Mouse (Mus musculus) large intestine, adult 2 months (tissue): ENCODE data around the gene Zfp174. TPM values are rescaled to one million over a fixed set of nuclear protein-coding genes. Genes with fewer than 3 reads are reported as not detected.
"Not testable (repeated sequence)": the region's sequence is repeated elsewhere in the genome, so short reads cannot be mapped to it uniquely, and the experiment has no call there.

Experiments used
- DNase-seq: peaks from one replicate; pipeline ENCODE4 v3.0.0-alpha.2; 2012; ENCODE audit warnings: low read depth, low spot score
- WGBS: fragments of 180-500 bp; shearing (Covaris S2); methylation state at CpG from one replicate; pipeline ENCODE4 v1.1.7; 2018; 5-methylcytosine and 5-hydroxymethylcytosine counted together
- polyA plus RNA-seq: library from polyadenylated mRNA; depleted of rRNA; stranded (reverse); fragments of >200 nt; gene quantifications from 2 replicates; pipeline ENCODE4 v1.2.3, GENCODE M21; 2012; rRNA removed

The Zfp174 gene
- polyA plus RNA-seq, result 0.50 and 0.67 TPM in 2 replicates

DNA sequence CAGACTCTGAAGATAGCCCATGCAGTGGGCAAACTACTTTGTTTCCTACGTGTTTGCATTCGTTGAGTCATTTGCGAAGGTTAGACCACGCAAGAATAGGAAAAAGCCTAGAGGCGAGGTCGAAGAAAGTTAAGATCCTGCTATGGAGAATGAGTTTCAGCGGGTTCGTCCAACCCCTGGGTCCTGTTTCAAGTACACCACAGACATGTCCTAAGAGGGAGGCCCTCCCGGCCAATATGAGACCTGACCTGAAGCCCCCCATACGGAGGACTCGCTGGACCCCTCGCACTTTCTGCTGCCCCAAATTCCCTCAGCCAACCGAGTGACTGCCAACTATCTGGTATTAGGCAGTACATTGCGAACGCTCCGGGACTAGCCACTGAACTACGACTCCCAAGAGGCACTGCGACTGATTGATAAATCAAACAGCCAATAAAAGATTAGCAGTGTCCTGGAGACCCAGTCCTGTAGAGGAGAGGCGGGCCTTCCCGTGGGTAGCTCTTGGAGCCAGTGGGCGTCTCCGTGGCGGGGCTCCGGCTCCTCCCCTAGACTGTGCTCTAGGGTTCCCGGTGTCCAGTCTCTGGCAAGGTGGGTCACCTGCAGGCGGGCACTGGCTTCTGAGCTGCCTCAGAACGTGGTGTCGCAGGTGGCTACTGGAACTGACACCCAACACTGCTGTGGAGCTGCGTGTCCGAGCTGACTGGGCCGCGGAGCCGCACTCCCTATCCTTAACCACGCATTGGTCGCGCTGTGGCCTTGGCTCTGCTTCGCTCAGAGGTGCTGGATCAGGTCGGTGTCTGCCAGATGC, at the start of gene Zfp174:
TSS of gene Zfp174 (plus strand) at position 558 of the 808 bp plus-strand sequence.
- 3% methylated on average over 38 of the region's 38 CpGs for WGBS
- peak; percentile 95 for DNase-seq

- WGBS, result 73% methylated on average over 3 of the region's 3 CpGs
- no peak for DNase-seq
Observed at GRCm38 (mm10) chr16:3808176-3808575, 38.9 kb upstream of the Zfp174 start.

DNA sequence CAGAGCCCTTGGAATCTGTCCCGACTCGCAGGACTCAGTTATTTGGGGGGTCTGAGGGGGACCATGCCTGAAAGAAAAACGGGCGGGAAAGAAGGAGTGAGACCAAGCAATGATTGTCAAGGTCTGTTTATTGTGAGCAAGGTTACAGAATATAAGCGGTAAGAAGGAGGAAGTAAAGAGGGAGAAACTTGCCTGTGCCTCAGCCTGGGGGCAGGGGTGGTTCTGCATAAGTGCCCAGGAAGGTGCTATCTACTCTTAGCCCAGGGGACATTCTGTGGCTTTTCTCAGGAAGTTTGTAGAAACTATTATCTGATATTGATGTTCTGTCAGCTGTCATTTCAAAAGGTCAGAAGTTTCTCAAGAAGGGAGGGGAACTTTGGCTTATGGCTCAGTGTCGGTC, 32.4 kb upstream of the Zfp174 start:
- not testable (repeated sequence) for DNase-seq
- WGBS, result 79% methylated on average over 6 of the region's 6 CpGs

GRCm38 (mm10) chr16:3820202-3820601, 26.9 kb upstream of the Zfp174 start:
- no peak for DNase-seq
- WGBS, result 90% methylated on average over 2 of the region's 2 CpGs

DNA sequence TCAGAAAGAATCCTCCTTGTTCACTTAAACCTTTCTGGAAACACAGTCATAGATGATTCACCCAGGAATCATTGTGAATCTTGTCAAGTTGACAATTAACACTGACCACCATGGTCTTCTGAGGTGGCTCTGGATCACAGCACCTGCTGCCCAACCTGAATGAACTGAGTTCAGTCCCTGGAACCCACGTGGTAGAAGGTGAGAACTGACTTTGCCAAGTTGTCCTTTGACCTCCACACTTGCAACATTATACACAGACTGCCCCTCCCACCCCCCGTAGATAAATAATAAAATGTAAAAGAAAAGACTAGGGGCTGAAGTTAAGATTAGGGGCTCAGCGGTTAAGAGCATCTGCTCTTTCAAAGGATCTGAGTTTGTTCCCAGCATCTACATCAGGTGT, 19.0 kb upstream of the Zfp174 start:
- DNase-seq, result no peak
- 38% methylated on average over 3 of the region's 3 CpGs for WGBS

- WGBS, result 75% methylated on average over 2 of the region's 2 CpGs
Observed at GRCm38 (mm10) chr16:3829727-3830126, 17.3 kb upstream of the Zfp174 start.

GRCm38 (mm10) chr16:3830588-3831109, 16.4 kb upstream of the Zfp174 start, which contains the start of gene Olfr15:
Gene Olfr15, plus strand, starts transcription at chr16:3830878.
- no peak for DNase-seq

More at GRCm38 (mm10) chr16:3829727-3830126, 17.3 kb upstream of the Zfp174 start:
- DNase-seq, result no peak

- WGBS, result 74% methylated on average over 2 of the region's 2 CpGs
- DNase-seq, result no peak
Observed at GRCm38 (mm10) chr16:3835461-3835860, 11.6 kb upstream of the Zfp174 start.

- 44% methylated on average over 17 of the region's 17 CpGs for WGBS
- no peak for DNase-seq
Observed at GRCm38 (mm10) chr16:3839157-3839885, 7.7 kb upstream of the Zfp174 start.

GRCm38 (mm10) chr16:3842989-3843388, 4.1 kb upstream of the Zfp174 start:
- no peak for DNase-seq
- WGBS, result 26% methylated on average over 4 of the region's 4 CpGs

- WGBS, result 59% methylated on average over 1 of the region's 1 CpGs
- no peak for DNase-seq
Observed at GRCm38 (mm10) chr16:3843796-3844195, 3.3 kb upstream of the Zfp174 start.

GRCm38 (mm10) chr16:3847871-3848270, 803 bp downstream of the Zfp174 start:
- WGBS, result 78% methylated on average over 4 of the region's 4 CpGs
- DNase-seq, result no peak

DNA sequence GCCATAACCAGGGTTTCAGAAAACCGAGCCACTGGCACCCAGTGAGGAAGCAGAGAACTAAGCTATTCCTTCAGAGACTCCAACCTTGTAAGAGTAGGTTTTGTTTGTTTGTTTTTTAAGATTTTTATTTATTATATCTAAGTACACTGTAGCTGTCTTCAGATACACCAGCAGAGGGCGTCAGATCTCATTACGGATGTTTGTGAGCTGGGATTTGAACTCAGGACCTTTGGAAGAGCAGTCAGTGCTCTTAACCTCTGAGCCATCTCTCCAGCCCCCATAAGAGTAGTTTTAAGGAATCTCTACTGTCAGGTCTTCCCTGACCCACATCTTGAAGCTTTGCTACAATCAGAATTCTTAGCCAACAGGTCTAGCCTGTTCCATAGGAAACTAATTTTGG, 1.3 kb downstream of the Zfp174 start:
- WGBS, result 79% methylated on average over 3 of the region's 3 CpGs

GRCm38 (mm10) chr16:3851301-3851700, 4.2 kb downstream of the Zfp174 start:
- 72% methylated on average over 13 of the region's 13 CpGs for WGBS
- DNase-seq, result not testable (repeated sequence)

More for the DNA sequence above, 1.3 kb downstream of the Zfp174 start:
- DNase-seq, result no peak

DNA sequence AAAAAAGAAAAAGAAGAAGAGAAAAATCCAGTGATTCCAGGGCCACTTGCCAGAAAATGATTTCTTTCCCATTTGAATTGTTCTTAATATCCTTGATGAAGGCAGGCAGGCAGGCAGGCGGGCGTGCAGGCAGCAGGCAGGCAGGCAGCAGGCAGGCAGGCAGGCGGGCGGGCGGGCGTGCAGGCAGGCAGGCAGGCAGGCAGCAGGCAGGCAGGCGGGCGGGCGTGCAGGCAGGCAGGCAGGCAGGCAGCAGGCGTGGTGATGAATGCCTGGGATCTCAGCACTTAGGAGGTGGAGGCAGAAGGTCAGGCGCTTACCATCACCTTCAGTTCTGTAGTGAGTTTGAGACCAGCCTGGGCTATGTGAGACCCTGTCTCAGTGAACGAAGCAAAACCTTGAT, 5.5 kb downstream of the Zfp174 start:
- 71% methylated on average over 12 of the region's 12 CpGs for WGBS
- no peak for DNase-seq

DNA sequence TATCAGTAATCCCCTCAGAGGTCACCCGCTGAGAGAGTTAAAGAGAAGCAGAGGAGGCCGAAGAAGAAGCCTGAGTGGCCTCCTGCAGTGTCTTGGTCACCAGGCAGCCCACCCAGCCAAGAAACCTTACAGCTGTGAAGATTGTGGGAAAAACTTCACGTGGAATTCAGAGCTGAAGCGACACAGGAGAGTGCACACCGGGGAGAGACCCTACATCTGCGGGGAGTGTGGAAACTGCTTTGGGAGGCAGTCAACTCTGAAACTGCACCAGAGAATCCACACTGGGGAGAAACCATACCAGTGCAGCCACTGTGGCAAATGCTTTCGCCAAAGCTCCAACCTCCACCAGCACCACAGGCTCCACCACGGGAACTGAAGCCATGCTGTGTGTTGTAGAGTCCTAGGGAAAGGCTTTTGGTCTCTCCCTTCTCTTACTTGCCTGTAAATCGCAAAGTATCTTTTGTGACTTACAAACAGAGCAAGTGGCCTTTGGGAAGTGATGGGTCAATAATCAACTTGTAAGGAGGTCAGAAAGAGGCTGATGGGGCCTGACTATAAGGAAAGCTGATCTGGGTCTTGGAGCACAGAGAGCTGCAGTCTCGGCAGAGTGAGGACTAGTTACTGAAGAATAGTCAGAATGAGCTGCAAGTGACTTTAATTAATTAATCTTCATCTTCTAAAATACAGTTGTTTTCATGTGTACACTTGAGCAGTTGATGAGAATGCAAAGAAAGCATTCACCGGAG, 7.5 kb downstream of the Zfp174 start:
- no peak for DNase-seq
- 79% methylated on average over 11 of the region's 11 CpGs for WGBS

GRCm38 (mm10) chr16:3855776-3856175, 8.7 kb downstream of the Zfp174 start:
- 63% methylated on average over 1 of the region's 1 CpGs for WGBS
- no peak for DNase-seq

- no peak for DNase-seq
- WGBS, result 91% methylated on average over 4 of the region's 4 CpGs
Observed at GRCm38 (mm10) chr16:3859254-3859653, 12.2 kb downstream of the Zfp174 start.

DNA sequence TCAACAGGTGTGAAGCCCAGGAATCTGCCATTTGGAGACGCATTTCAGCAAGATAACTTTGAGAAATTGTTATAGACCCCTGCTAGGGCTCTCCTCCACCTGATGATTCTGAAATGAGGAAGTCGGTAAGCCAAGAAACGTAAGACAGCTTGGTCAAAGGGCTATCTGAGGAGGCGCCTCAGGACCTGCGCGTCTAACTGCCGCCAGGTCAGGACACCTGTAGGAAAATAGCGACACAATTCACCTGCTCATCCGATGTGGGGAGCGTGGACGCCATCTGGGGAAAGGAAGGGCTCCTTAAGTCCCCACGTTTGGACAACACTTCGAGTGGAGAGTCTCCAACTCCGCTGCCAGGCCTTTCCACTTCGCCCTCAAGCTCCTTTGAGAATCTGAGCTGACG, 24.7 kb downstream of the Zfp174 start:
- no peak for DNase-seq
- 2% methylated on average over 16 of the region's 16 CpGs for WGBS
